Mouse (Mus musculus): Measurements from ENCODE around the gene Hivep2.

Hivep2 gene

GRCm38 (mm10) chr10:14085241-14085659 lies 119.4 kb downstream of the Hivep2 start:
- DNase-seq (ENCODE audit: low spot score): no peak

- DNase-seq (ENCODE audit: low spot score): no peak
Observed at GRCm38 (mm10) chr10:14085882-14086515, 120.1 kb downstream of the Hivep2 start.

- DNase-seq (ENCODE audit: low spot score): no peak
Observed at GRCm38 (mm10) chr10:14087316-14087715, 121.4 kb downstream of the Hivep2 start.

- no peak for DNase-seq (ENCODE audit: low spot score)
Observed at GRCm38 (mm10) chr10:14089488-14089887, 123.6 kb downstream of the Hivep2 start.

GRCm38 (mm10) chr10:14094033-14094432 lies 128.2 kb downstream of the Hivep2 start:
- no peak for DNase-seq (ENCODE audit: low spot score)

GRCm38 (mm10) chr10:14096045-14096444 lies 130.2 kb downstream of the Hivep2 start:
- no peak for DNase-seq (ENCODE audit: low spot score)

- no peak for DNase-seq (ENCODE audit: low spot score)
Observed at GRCm38 (mm10) chr10:14099182-14099581, 133.3 kb downstream of the Hivep2 start.

- DNase-seq (ENCODE audit: low spot score): no peak
Observed at GRCm38 (mm10) chr10:14100041-14100440, 134.2 kb downstream of the Hivep2 start.

GRCm38 (mm10) chr10:14100847-14101246 lies 135.0 kb downstream of the Hivep2 start:
- no peak for DNase-seq (ENCODE audit: low spot score)

GRCm38 (mm10) chr10:14101966-14102365 lies 136.1 kb downstream of the Hivep2 start:
- no peak for DNase-seq (ENCODE audit: low spot score)

GRCm38 (mm10) chr10:14107980-14108671 lies 142.3 kb downstream of the Hivep2 start:
- DNase-seq (ENCODE audit: low spot score): no peak

GRCm38 (mm10) chr10:14115846-14116245 lies 150.0 kb downstream of the Hivep2 start:
- DNase-seq (ENCODE audit: low spot score): no peak

- DNase-seq (ENCODE audit: low spot score): peak; percentile 39
Observed at GRCm38 (mm10) chr10:14116978-14117377, 151.1 kb downstream of the Hivep2 start.

GRCm38 (mm10) chr10:14119201-14119600 lies 153.3 kb downstream of the Hivep2 start:
- DNase-seq (ENCODE audit: low spot score): no peak

GRCm38 (mm10) chr10:14120512-14120911 lies 154.6 kb downstream of the Hivep2 start:
- no peak for DNase-seq (ENCODE audit: low spot score)

GRCm38 (mm10) chr10:14127826-14128225 lies 162.0 kb downstream of the Hivep2 start:
- DNase-seq (ENCODE audit: low spot score): no peak

GRCm38 (mm10) chr10:14130270-14130669 lies 164.4 kb downstream of the Hivep2 start:
- no peak for DNase-seq (ENCODE audit: low spot score)

- no peak for DNase-seq (ENCODE audit: low spot score)
Observed at GRCm38 (mm10) chr10:14131307-14131706, 165.4 kb downstream of the Hivep2 start.

- DNase-seq (ENCODE audit: low spot score): no peak
Observed at GRCm38 (mm10) chr10:14132061-14132460, 166.2 kb downstream of the Hivep2 start.

- no peak for DNase-seq (ENCODE audit: low spot score)
Observed at GRCm38 (mm10) chr10:14132937-14133336, 167.1 kb downstream of the Hivep2 start.

GRCm38 (mm10) chr10:14138663-14139062 lies 172.8 kb downstream of the Hivep2 start:
- no peak for DNase-seq (ENCODE audit: low spot score)

GRCm38 (mm10) chr10:14144840-14145239 lies 179.0 kb downstream of the Hivep2 start:
- no peak for DNase-seq (ENCODE audit: low spot score)

GRCm38 (mm10) chr10:14164829-14165228 lies 199.0 kb downstream of the Hivep2 start:
- DNase-seq (ENCODE audit: low spot score): no peak

Data from left cerebral cortex, adult 11 months (tissue).